Mouse (Mus musculus): ENCODE results near the gene H2-DMb2. TPM values are rescaled to one million over a fixed set of nuclear protein-coding genes. Genes with fewer than 3 reads are reported as not detected.
A peak's percentile ranks its signal among the peaks of the same experiment; 100 is the strongest.

H2-DMb2 gene
- polyA plus RNA-seq, 1 experiment from 2014 or later = 0.54 TPM

DNA sequence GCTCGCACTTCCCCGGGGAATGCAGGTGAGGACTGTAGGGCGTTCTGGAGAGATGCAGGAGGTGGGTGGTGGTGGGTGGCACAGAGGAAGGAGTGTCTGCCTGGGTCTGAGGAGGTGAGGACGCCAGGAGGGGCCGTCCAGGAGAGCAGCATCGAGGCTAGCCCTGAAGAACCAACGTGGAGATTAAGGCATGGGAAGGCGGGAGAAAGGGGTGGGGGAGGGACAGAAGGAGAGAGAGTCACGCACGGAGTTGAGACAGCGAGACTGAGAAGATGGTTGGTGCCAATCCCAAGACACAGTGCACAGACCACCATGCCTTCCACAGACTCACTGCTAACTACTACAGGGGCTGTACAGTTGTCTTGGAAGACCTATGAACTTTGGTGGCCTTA, 55.4 kb downstream of the H2-DMb2 start:
- H3K4me1 ChIP-seq (replicated peaks) = peaks cover 17% of the 10 kb centered on the region
- H3K27me3 ChIP-seq = peaks cover 61% of the 10 kb centered on the region
- peak overlapping the region; percentile 35; the same call in 1 of the 2 replicates for H3K9ac ChIP-seq
- H3K36me3 ChIP-seq (replicated peaks) = no peaks in the 10 kb centered on the region
- ATAC-seq (ENCODE audit: insufficient read depth) = no peak
- no peak overlapping the region for H3K27ac ChIP-seq (replicated peaks)
- H3K9me3 ChIP-seq (replicated peaks) = no peaks in the 10 kb centered on the region
- peak overlapping the region; percentile 58 for H3K4me3 ChIP-seq (replicated peaks)
- H3K4me2 ChIP-seq = peak overlapping the region; percentile 73
- WGBS (ENCODE audit: insufficient replicate concordance) = 3% methylated on average over 11 of the region's 11 CpGs

DNA sequence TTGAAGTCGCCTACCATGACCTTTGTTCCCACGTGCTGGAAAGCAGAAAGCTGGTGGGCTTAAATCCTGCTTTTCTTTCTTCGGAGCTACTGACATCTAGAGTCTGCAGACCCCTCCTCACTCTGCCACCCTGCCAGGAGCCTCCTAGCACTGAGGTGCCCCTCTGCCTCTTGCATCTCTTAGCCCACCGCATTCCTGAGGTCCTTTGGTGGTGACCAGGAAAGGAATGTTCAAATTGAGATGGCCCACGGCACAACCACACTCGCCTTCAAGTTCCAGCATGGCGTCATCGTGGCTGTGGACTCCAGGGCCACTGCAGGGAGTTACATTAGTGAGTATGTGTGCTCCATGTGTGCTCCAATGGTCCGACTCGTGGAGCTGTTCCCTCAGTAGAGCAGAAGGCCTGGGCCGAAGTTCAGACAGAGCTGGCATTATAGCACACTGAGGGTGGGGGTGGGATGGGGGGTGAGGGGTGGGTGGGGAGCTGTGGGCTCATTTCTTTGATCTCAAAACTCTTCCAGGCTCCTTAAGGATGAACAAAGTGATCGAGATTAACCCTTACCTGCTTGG, 56.0 kb downstream of the H2-DMb2 start:
- H3K36me3 ChIP-seq (replicated peaks) = no peaks in the 10 kb centered on the region
- H3K9me3 ChIP-seq (replicated peaks) = no peaks in the 10 kb centered on the region
- no peak overlapping the region for H3K27ac ChIP-seq (replicated peaks)
- H3K4me3 ChIP-seq (replicated peaks) = no peak overlapping the region
- ATAC-seq (ENCODE audit: insufficient read depth) = no peak
- WGBS (ENCODE audit: insufficient replicate concordance) = 61% methylated on average over 12 of the region's 12 CpGs
- peak overlapping the region; percentile 73 for H3K4me2 ChIP-seq
- peaks cover 61% of the 10 kb centered on the region for H3K27me3 ChIP-seq
- H3K9ac ChIP-seq = no peak overlapping the region
- peaks cover 23% of the 10 kb centered on the region for H3K4me1 ChIP-seq (replicated peaks)

DNA sequence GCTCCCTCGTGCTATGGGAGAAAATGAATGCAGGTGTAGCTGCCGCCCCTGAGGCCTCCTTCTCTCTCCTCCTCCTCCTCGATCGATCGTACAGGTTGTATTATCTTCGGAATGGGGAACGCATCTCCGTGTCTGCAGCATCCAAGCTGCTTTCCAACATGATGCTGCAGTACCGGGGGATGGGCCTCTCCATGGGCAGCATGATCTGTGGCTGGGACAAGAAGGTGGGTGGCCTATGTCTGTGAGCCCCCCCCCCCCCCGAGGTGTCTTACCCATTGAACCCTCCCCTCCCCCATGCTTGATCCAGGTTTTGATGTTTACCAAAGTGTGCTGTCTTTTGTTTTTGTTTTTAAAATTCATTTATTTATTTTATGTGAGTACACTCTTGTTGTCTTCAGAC, 56.9 kb downstream of the H2-DMb2 start:
- WGBS (ENCODE audit: insufficient replicate concordance) = 75% methylated on average over 10 of the region's 10 CpGs
- Histone ChIP-seq H3K9ac (no peak overlapping the region), H3K27me3 (peaks cover 54% of the 10 kb centered on the region), H3K36me3 (replicated peaks) (no peaks in the 10 kb centered on the region), H3K4me2 (no peak overlapping the region), H3K4me1 (replicated peaks) (peaks cover 27% of the 10 kb centered on the region), H3K4me3 (replicated peaks) (no peak overlapping the region), H3K27ac (replicated peaks) (no peak overlapping the region), H3K9me3 (replicated peaks) (no peaks in the 10 kb centered on the region)
- ATAC-seq (ENCODE audit: insufficient read depth) = no peak

DNA sequence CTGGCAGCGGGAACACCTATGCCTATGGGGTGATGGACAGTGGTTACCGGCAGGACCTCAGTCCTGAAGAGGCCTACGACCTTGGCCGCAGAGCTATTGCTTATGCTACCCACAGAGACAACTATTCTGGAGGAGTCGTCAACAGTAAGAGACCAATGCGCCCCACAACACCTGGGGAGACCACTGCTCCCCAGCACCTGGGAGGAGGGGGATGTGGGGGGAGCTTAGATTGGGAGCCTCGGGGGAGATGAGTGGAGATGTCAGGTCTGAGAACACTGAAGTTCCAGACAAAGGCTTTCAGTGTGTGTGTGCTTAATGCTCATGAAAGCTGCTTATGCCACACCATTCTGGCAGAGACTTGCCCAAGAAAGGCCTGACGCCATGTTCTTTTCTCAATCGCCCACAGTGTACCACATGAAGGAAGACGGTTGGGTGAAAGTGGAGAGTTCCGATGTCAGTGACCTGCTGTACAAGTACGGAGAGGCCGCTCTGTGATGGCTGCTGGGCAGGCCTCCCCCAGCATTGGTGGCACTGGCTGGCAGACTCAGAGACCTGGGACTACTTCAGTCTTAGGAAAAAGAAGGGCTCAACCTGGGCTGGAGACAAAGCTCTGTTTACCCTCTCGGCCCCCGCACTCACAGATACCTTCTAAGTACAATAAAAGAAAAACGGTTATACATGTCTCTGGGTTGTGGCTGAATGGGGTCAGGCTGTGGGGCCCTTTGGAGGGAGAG, 57.8 kb downstream of the H2-DMb2 start:
- Histone ChIP-seq H3K27me3 (peaks cover 45% of the 10 kb centered on the region), H3K4me2 (no peak overlapping the region), H3K4me1 (replicated peaks) (peaks cover 36% of the 10 kb centered on the region), H3K27ac (replicated peaks) (no peak overlapping the region), H3K9ac (no peak overlapping the region), H3K4me3 (replicated peaks) (no peak overlapping the region), H3K9me3 (replicated peaks) (no peaks in the 10 kb centered on the region), H3K36me3 (replicated peaks) (no peaks in the 10 kb centered on the region)
- no peak for ATAC-seq (ENCODE audit: insufficient read depth)
- WGBS (ENCODE audit: insufficient replicate concordance) = 80% methylated on average over 16 of the region's 16 CpGs

Other genes with a start within 250 kb of the H2-DMb2 start
- gene Platr17, start 238.2 kb upstream of the H2-DMb2 start, polyA plus RNA-seq (2015; fragmentation: Nextera tagmentation; extraction: Ambion mirVana) = 0.35 and 0.38 TPM in 2 replicates
- 18.7 and 20.4 TPM in 2 replicates for gene Daxx, start 233.9 kb upstream of the H2-DMb2 start, polyA plus RNA-seq (2015; fragmentation: Nextera tagmentation; extraction: Ambion mirVana)
- 33.3 and 35.7 TPM in 2 replicates for gene Tapbp, start 227.4 kb upstream of the H2-DMb2 start, polyA plus RNA-seq (2015; fragmentation: Nextera tagmentation; extraction: Ambion mirVana)
- gene Zbtb22, start 227.4 kb upstream of the H2-DMb2 start, polyA plus RNA-seq (2015; fragmentation: Nextera tagmentation; extraction: Ambion mirVana) = 8.2 and 9.8 TPM in 2 replicates
- gene Rgl2, start 213.8 kb upstream of the H2-DMb2 start, polyA plus RNA-seq (2015; fragmentation: Nextera tagmentation; extraction: Ambion mirVana) = 8.2 and 10.2 TPM in 2 replicates
- gene Pfdn6, start 203.0 kb upstream of the H2-DMb2 start, polyA plus RNA-seq (2015; fragmentation: Nextera tagmentation; extraction: Ambion mirVana) = 89.6 and 96.8 TPM in 2 replicates
- 18.4 and 19.3 TPM in 2 replicates for gene Wdr46, start 202.6 kb upstream of the H2-DMb2 start, polyA plus RNA-seq (2015; fragmentation: Nextera tagmentation; extraction: Ambion mirVana)
- gene B3galt4, start 191.8 kb upstream of the H2-DMb2 start, polyA plus RNA-seq (2015; fragmentation: Nextera tagmentation; extraction: Ambion mirVana) = 2.4 and 2.5 TPM in 2 replicates
- gene Vps52, start 187.5 kb upstream of the H2-DMb2 start, polyA plus RNA-seq (2015; fragmentation: Nextera tagmentation; extraction: Ambion mirVana) = 23.3 and 24.6 TPM in 2 replicates
- 939 and 1,010 TPM in 2 replicates for gene Rps18, start 187.3 kb upstream of the H2-DMb2 start, polyA plus RNA-seq (2015; fragmentation: Nextera tagmentation; extraction: Ambion mirVana)
- 123 and 165 TPM in 2 replicates for gene H2-K1, start 143.0 kb upstream of the H2-DMb2 start, polyA plus RNA-seq (2015; fragmentation: Nextera tagmentation; extraction: Ambion mirVana)
- 5.5 and 7.2 TPM in 2 replicates for gene Ring1, start 118.6 kb upstream of the H2-DMb2 start, polyA plus RNA-seq (2015; fragmentation: Nextera tagmentation; extraction: Ambion mirVana)
- 30.7 and 37.0 TPM in 2 replicates for gene H2-Ke6, start 115.2 kb upstream of the H2-DMb2 start, polyA plus RNA-seq (2015; fragmentation: Nextera tagmentation; extraction: Ambion mirVana)
- 56.3 and 68.5 TPM in 2 replicates for gene Slc39a7, start 111.6 kb upstream of the H2-DMb2 start, polyA plus RNA-seq (2015; fragmentation: Nextera tagmentation; extraction: Ambion mirVana)
- gene Rxrb, start 111.5 kb upstream of the H2-DMb2 start, polyA plus RNA-seq (2015; fragmentation: Nextera tagmentation; extraction: Ambion mirVana) = 16.7 and 19.3 TPM in 2 replicates
- 0.59 and 0.79 TPM in 2 replicates for gene Col11a2, start 103.9 kb upstream of the H2-DMb2 start, polyA plus RNA-seq (2015; fragmentation: Nextera tagmentation; extraction: Ambion mirVana)
- 0.17 and 0.40 TPM in 2 replicates for gene H2-Oa, start 51.0 kb upstream of the H2-DMb2 start, polyA plus RNA-seq (2015; fragmentation: Nextera tagmentation; extraction: Ambion mirVana)
- gene H2-DMa, start 23.8 kb upstream of the H2-DMb2 start, polyA plus RNA-seq (2015; fragmentation: Nextera tagmentation; extraction: Ambion mirVana) = 6.4 TPM in 2 replicates
- 37.8 and 40.1 TPM in 2 replicates for gene Brd2, start 20.7 kb upstream of the H2-DMb2 start, polyA plus RNA-seq (2015; fragmentation: Nextera tagmentation; extraction: Ambion mirVana)
- gene H2-DMb1, start 9.8 kb downstream of the H2-DMb2 start, polyA plus RNA-seq (2015; fragmentation: Nextera tagmentation; extraction: Ambion mirVana) = 1.6 and 1.7 TPM in 2 replicates
- gene Tap1, start 44.2 kb downstream of the H2-DMb2 start, polyA plus RNA-seq (2015; fragmentation: Nextera tagmentation; extraction: Ambion mirVana) = 4.2 and 4.8 TPM in 2 replicates
- 10.6 and 11.2 TPM in 2 replicates for gene Psmb9, start 44.5 kb downstream of the H2-DMb2 start, polyA plus RNA-seq (2015; fragmentation: Nextera tagmentation; extraction: Ambion mirVana)
- gene Psmb8, start 54.4 kb downstream of the H2-DMb2 start, polyA plus RNA-seq (2015; fragmentation: Nextera tagmentation; extraction: Ambion mirVana) = 21.9 and 22.8 TPM in 2 replicates
- gene Tap2, start 60.2 kb downstream of the H2-DMb2 start, polyA plus RNA-seq (2015; fragmentation: Nextera tagmentation; extraction: Ambion mirVana) = 7.2 and 7.4 TPM in 2 replicates
- 0.31 and 0.51 TPM in 2 replicates for gene H2-Ob, start 95.6 kb downstream of the H2-DMb2 start, polyA plus RNA-seq (2015; fragmentation: Nextera tagmentation; extraction: Ambion mirVana)
- 6.6 and 9.3 TPM in 2 replicates for gene H2-Ab1, start 114.4 kb downstream of the H2-DMb2 start, polyA plus RNA-seq (2015; fragmentation: Nextera tagmentation; extraction: Ambion mirVana)
- gene H2-Aa, start 144.5 kb downstream of the H2-DMb2 start, polyA plus RNA-seq (2015; fragmentation: Nextera tagmentation; extraction: Ambion mirVana) = 2.6 and 2.8 TPM in 2 replicates
- 1.7 and 1.8 TPM in 2 replicates for gene H2-Eb1, start 162.6 kb downstream of the H2-DMb2 start, polyA plus RNA-seq (2015; fragmentation: Nextera tagmentation; extraction: Ambion mirVana)
- gene H2-Eb2, start 182.4 kb downstream of the H2-DMb2 start, polyA plus RNA-seq (2015; fragmentation: Nextera tagmentation; extraction: Ambion mirVana) = not detected in 2 replicates
- 0.03 TPM in 1 of 2 replicates, not detected in the other for gene Btnl2, start 211.5 kb downstream of the H2-DMb2 start, polyA plus RNA-seq (2015; fragmentation: Nextera tagmentation; extraction: Ambion mirVana)
- gene Btnl1, start 233.8 kb downstream of the H2-DMb2 start, polyA plus RNA-seq (2015; fragmentation: Nextera tagmentation; extraction: Ambion mirVana) = 0.05 TPM in 1 of 2 replicates, not detected in the other

Measured in liver, embryonic 15.5 days (tissue).